Mouse (Mus musculus): ENCODE measurements around the gene Prss38.

The Prss38 gene

DNA sequence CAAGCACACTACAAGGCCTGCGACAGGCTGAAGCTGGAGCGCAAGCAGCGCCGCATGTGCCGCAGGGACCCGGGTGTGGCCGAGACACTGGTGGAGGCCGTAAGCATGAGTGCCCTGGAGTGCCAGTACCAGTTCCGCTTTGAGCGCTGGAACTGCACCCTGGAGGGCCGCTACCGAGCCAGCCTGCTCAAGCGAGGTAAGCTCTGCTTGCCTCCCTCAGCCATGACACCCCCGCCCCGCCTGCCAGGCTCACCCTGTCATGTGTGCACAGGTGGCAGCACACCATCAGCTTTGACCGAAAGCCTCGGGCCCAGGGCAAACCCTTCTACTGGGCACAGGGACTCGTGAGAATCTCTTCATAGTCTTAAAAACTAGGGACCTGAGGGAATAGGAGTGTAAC, 47.8 kb downstream of the Prss38 start:
- no peak for DNase-seq (ENCODE audit: low read depth, low spot score)

DNA sequence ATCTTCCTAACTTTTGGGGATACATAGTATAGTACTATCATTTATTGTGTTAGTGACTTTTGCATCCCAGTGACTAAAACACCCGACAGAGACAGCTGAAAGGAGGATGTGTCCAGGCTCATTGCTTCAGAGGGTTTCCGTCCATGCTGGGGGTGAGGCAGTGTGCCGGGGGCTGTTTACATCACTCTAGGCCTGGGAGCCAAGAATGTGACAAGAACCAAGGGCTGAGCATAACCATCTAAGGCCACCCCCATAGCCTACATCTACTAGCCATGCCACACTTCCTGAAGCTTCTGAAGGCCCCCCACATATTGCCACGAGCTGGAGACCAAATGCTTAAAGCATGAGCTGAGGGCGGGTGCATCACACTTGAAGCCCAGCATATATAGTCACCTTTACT, 50.7 kb downstream of the Prss38 start:
- no peak for DNase-seq (ENCODE audit: low read depth, low spot score)

DNA sequence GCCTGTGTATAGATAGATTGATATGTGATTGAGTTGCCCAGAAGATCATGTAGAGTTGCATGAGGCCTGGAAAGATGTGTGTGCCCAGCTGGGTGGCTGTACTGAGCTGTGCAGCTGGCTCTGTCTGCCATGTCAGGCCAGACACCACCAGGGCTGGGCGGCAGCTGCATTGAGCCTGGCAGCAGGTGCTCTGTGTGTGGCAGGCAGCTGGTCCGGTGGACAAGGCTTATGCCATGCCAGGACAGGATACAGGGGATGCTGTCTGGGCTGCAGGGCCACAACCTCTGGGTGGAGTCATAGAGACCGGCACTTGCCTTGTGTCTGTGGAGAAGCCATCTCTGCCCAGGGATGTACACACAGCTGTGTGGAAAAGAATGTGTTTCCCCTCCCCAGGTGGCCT, 52.5 kb downstream of the Prss38 start:
- no peak for DNase-seq (ENCODE audit: low read depth, low spot score)
